Mouse (Mus musculus) small intestine, adult 2 months (tissue): ENCODE measurements around the gene Cflar.

ENCODE experiments used
- CTCF ChIP-seq: fragments of 200-500 bp; IDR thresholded peaks from 2 replicates; pipeline ENCODE4 v1.5.1; 2012; ENCODE audit warnings: low read depth, mild to moderate bottlenecking, control low read depth, inconsistent platforms, low read length, moderate library complexity, mixed read lengths; ENCODE audit not compliant: insufficient replicate concordance, insufficient read length; ENCODE audit errors: extremely low read depth
- POLR2A ChIP-seq: fragments of 200-500 bp; IDR thresholded peaks from 2 replicates; pipeline ENCODE4 v1.6.1; 2012; ENCODE audit warnings: low read depth, mild to moderate bottlenecking, control low read depth, inconsistent platforms, low read length, moderate library complexity

GRCm38 (mm10) chr1:58716883-58717220, 5.5 kb downstream of the Cflar start:
- TF ChIP-seq POLR2A (no peak), CTCF (no peak)
